In genomic region chr5:125323939-125324480, GRCm38 (mm10) we compare ENCODE assay signal across 29 mouse cellular contexts. TPM values are rescaled to one million over a fixed set of nuclear protein-coding genes. Genes with fewer than 3 reads are reported as not detected.
DNase-seq lines count a peak whose midpoint lies in the region; ATAC-seq lines count a peak whose summit lies in the region.
"Had no signal": no experiment of that assay in that cellular context is flagged by ENCODE, and none has a peak within 500 bp of the region (broad histone marks: within the 10 kb centered on the region; RNA-seq: fewer than 3 reads in every experiment).

No protein-coding gene starts in this region.

- H3K4me2 ChIP-seq in heart, embryonic 15.5 days: no peak overlapping the region
- no peak overlapping the region for H3K4me2 ChIP-seq in midbrain, embryonic 11.5 days
- H3K4me2 ChIP-seq: embryonic facial prominence, embryonic 13.5 days; hindbrain, embryonic 14.5 days; liver, embryonic 13.5 days; lung, embryonic 15.5 days; midbrain, embryonic 12.5 days; neural tube, embryonic 12.5 days had no signal

- H3K4me3 ChIP-seq in heart, embryonic 15.5 days: no peak overlapping the region
- H3K4me3 ChIP-seq in midbrain, embryonic 10.5 days: no peak overlapping the region
- no peak overlapping the region for H3K4me3 ChIP-seq in midbrain, embryonic 11.5 days (ENCODE audit: low read depth, low read length)
- H3K4me3 ChIP-seq: embryonic facial prominence, embryonic 13.5 days; layer of hippocampus, adult 2 months; liver, embryonic 13.5 days; lung, embryonic 15.5 days; midbrain, embryonic 12.5 days; myocyte; neural tube, embryonic 12.5 days had no signal

- H3K9me3 ChIP-seq in heart, embryonic 15.5 days (replicated peaks): no peaks in the 10 kb centered on the region
- 0 out of 2 replicates have a peak, but pooled peaks cover under 1% of the 10 kb centered on the region for H3K9me3 ChIP-seq in midbrain, embryonic 10.5 days (replicated peaks)
- no peaks in the 10 kb centered on the region for H3K9me3 ChIP-seq in midbrain, embryonic 11.5 days (ENCODE audit: control insufficient read depth, low read length)
- H3K9me3 ChIP-seq: embryonic facial prominence, embryonic 13.5 days; liver, embryonic 13.5 days; lung, embryonic 15.5 days; midbrain, embryonic 12.5 days; neural tube, embryonic 12.5 days had no signal

- WGBS in heart, embryonic 15.5 days: 84% methylated on average over 7 of the region's 7 CpGs
- 83% methylated on average over 7 of the region's 7 CpGs for WGBS in midbrain, embryonic 10.5 days
- 80% methylated on average over 7 of the region's 7 CpGs for WGBS in midbrain, embryonic 11.5 days

- DNase-seq in heart, adult 11 months: peak; percentile 90
- no peak for DNase-seq in heart, postnatal 4 days
- DNase-seq in heart, adult 9 months (ENCODE audit: low spot score in 2 of 2): no peak
- no peak for DNase-seq in midbrain, embryonic 10.5 days (ENCODE audit: low spot score)
- DNase-seq in midbrain, embryonic 11.5 days (ENCODE audit: low spot score, missing footprints): no peak
- DNase-seq in cerebellum, postnatal 36 days: no peak
- no peak for DNase-seq in gastrocnemius, adult 8-10 months (ENCODE audit: low spot score in 2 of 2)
- DNase-seq: cerebellum, adult 11 months; cerebellum, adult 9-10 months; embryo, embryonic 11 days; forebrain, postnatal 0 days; gastrocnemius, postnatal 36 days; kidney, adult 2 months; kidney, postnatal 36 days; layer of hippocampus, postnatal 36 days; left cerebral cortex, postnatal 4 days; liver, embryonic 13.5 days; right cerebral cortex, adult 18-20 months; spleen, adult 18-20 months; thymus, postnatal 14 days had no signal

- peaks cover 56% of the 10 kb centered on the region for H3K4me1 ChIP-seq in heart, embryonic 15.5 days (replicated peaks)
- H3K4me1 ChIP-seq in midbrain, embryonic 10.5 days: peaks cover 20% of the 10 kb centered on the region
- H3K4me1 ChIP-seq in midbrain, embryonic 11.5 days (ENCODE audit: control insufficient read depth, insufficient read depth, low read length): no peaks in the 10 kb centered on the region
- H3K4me1 ChIP-seq: midbrain, embryonic 12.5 days; neural tube, embryonic 12.5 days had no signal

- no peaks in the 10 kb centered on the region for H3K27me3 ChIP-seq in heart, embryonic 15.5 days
- no peaks in the 10 kb centered on the region for H3K27me3 ChIP-seq in midbrain, embryonic 10.5 days (ENCODE audit: low read depth, poor library complexity, severe bottlenecking)
- H3K27me3 ChIP-seq in midbrain, embryonic 11.5 days (ENCODE audit: control insufficient read depth, insufficient read depth, low read length): no peaks in the 10 kb centered on the region
- H3K27me3 ChIP-seq: embryonic facial prominence, embryonic 13.5 days; liver, embryonic 13.5 days; lung, embryonic 15.5 days; midbrain, embryonic 12.5 days; neural tube, embryonic 12.5 days; Patski had no signal

- H3K36me3 ChIP-seq in heart, embryonic 15.5 days: no peaks in the 10 kb centered on the region
- H3K36me3 ChIP-seq in midbrain, embryonic 10.5 days: peaks cover 22% of the 10 kb centered on the region
- no peaks in the 10 kb centered on the region for H3K36me3 ChIP-seq in midbrain, embryonic 11.5 days (ENCODE audit: control insufficient read depth, insufficient read depth, low read length)
- H3K36me3 ChIP-seq: embryonic facial prominence, embryonic 13.5 days; lung, embryonic 15.5 days; midbrain, embryonic 12.5 days; neural tube, embryonic 12.5 days had no signal

- no peak overlapping the region for H3K9ac ChIP-seq in heart, embryonic 15.5 days
- no peak overlapping the region for H3K9ac ChIP-seq in midbrain, embryonic 11.5 days (ENCODE audit: low read length)
- H3K9ac ChIP-seq: embryonic facial prominence, embryonic 13.5 days; forebrain, postnatal 0 days; hindbrain, embryonic 14.5 days; liver, embryonic 13.5 days; lung, embryonic 15.5 days; midbrain, embryonic 12.5 days had no signal

- no peak for ATAC-seq in heart, embryonic 15.5 days (replicated peaks; ENCODE audit: insufficient number of reproducible peaks, insufficient read depth, low FRiP score, low read depth)
- no peak for ATAC-seq in midbrain, embryonic 11.5 days (ENCODE audit: low FRiP score)
- ATAC-seq: forebrain, postnatal 0 days; Patski had no signal

- H3K27ac ChIP-seq in heart, embryonic 15.5 days: peak overlapping the region; percentile 49; the same call in 1 of the 2 replicates
- peak overlapping the region; percentile 61; the same call in 1 of the 2 replicates for H3K27ac ChIP-seq in midbrain, embryonic 10.5 days (replicated peaks)
- no peak overlapping the region for H3K27ac ChIP-seq in midbrain, embryonic 11.5 days (ENCODE audit: low read depth, low read length)
- H3K27ac ChIP-seq: embryonic facial prominence, embryonic 13.5 days; hindbrain, embryonic 14.5 days; layer of hippocampus, adult 2 months; liver, embryonic 13.5 days; lung, embryonic 15.5 days; midbrain, embryonic 12.5 days; neural tube, embryonic 12.5 days had no signal

RNA-seq across cellular contexts. Expression of gene Scarb1, which starts 16.9 kb away (rescaled TPM):
- total RNA-seq in heart, postnatal 4 days (2021): 10 to 100 TPM; 65.7 to 67.0 TPM
- polyA plus RNA-seq in heart, embryonic 15.5 days (2015; fragmentation: Nextera tagmentation; extraction: Ambion mirVana): 54.8 and 68.1 TPM in 2 replicates
- 48.1 and 52.3 TPM in 2 replicates for polyA plus RNA-seq in midbrain, embryonic 10.5 days (2016; fragmentation: Nextera tagmentation; extraction: Ambion mirVana)
- 26.0 and 26.5 TPM in 2 replicates for polyA plus RNA-seq in midbrain, embryonic 11.5 days (2014; fragmentation: Nextera tagmentation; extraction: Ambion mirVana)
- total RNA-seq in gastrocnemius, adult 8-10 months (2022): 10 to 100 TPM; 11.1 to 19.0 (median 13.3) TPM
